Mouse (Mus musculus) left cerebral cortex, adult 18-20 months (tissue): ENCODE measurements around the gene Rab21. TPM values are rescaled to one million over a fixed set of nuclear protein-coding genes. Genes with fewer than 3 reads are reported as not detected.
"Not testable (repeated sequence)": the region's sequence is repeated elsewhere in the genome, so short reads cannot be mapped to it uniquely, and the experiment has no call there.

Experiments used
- DNase-seq, 2 experiments: peaks; one replicate each; pipeline ENCODE4 v3.0.0; 2021 to 2022; ENCODE audit warnings: low spot score in 2 of 2, mixed read lengths in 1 of 2
- total RNA-seq, 2 experiments: library from RNA; stranded (reverse); gene quantifications; 2 replicates each; pipeline ENCODE4 v1.2.3; 2021

The Rab21 gene
- total RNA-seq, 2 experiments from 2014 or later, result 54.4 to 54.8 TPM

GRCm38 (mm10) chr10:115329010-115329530 is 13.7 kb upstream of the Rab21 start:
- no peak for DNase-seq

DNA sequence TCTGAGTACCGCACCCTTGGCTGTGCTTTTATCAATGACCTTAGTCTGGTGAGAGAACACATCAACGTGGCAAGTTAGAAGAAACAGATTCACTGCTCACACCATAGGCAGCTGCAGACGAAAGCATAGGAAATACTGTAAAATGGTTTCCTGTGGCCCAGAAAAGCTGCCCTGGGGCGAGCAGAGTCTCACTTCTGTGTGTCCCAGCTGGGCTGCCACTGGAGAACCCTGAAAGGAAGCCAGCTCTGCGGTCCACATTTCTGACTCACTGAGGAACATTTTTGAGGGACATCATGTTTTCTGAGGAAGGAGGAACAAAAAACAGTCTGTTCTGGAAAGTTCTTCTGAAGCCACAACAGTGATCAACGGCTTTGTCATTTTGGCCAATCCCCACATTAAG is 13.1 kb upstream of the Rab21 start:
- no peak for DNase-seq

DNA sequence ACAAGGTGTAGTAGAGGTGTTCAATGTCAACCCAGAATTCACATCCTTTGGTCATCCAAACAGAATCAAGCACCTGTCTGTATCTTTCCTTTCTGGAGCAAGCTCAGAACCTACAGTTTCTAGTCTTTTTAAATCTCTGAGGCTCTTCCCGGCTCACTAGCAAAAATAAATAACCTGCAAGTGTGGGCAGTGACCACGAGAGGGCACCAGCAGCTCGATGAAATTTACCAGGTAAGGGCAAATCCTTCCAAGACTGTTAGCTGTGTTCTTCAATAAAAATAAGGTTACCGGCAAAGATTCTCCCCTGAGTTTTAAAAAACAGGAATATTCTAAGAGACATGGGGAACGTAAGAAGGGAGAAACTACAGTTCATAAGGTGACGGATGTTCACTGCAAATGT is 7.9 kb upstream of the Rab21 start:
- peak; percentile 77 to 78 for DNase-seq

GRCm38 (mm10) chr10:115321317-115322035 is 6.1 kb upstream of the Rab21 start:
- no peak for DNase-seq

DNA sequence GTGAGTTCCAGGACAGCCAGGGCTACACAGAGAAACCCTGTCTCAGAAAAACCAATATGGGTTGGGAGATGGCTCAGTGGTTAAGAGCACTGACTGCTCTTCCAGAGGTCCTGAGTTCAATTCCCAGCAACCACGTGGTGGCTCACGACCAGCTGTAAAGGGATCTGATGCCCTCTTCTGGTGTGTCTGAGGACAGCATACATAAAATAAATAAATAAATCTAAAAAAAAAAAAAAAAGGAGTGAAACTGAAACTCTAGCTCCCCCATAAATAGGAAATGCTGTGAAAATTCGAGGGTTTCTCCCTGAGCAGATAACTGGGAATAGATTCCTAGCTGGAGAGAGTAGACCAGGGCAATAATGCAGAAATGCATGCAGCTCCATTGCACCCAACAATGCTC is 3.0 kb upstream of the Rab21 start:
- DNase-seq, result not testable (repeated sequence)

- DNase-seq, result no peak
Observed at GRCm38 (mm10) chr10:115316313-115316712, 919 bp upstream of the Rab21 start.

- no peak for DNase-seq
Observed at GRCm38 (mm10) chr10:115314582-115315452, 577 bp downstream of the Rab21 start.

DNA sequence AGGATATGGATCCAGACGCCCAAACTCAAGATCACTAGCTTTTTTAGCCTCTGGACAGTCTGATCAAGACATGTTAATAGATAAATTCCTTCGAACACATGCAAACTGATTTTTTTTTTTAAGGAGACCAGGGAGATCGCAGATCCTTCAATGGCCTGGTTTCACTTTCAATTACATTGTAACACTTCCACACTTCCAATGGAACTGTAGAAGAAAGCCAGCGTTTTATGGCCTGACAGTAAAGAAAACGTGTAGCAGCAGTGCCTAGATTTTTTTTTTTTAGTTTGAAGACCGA is 1.2 kb downstream of the Rab21 start:
- no peak for DNase-seq

DNA sequence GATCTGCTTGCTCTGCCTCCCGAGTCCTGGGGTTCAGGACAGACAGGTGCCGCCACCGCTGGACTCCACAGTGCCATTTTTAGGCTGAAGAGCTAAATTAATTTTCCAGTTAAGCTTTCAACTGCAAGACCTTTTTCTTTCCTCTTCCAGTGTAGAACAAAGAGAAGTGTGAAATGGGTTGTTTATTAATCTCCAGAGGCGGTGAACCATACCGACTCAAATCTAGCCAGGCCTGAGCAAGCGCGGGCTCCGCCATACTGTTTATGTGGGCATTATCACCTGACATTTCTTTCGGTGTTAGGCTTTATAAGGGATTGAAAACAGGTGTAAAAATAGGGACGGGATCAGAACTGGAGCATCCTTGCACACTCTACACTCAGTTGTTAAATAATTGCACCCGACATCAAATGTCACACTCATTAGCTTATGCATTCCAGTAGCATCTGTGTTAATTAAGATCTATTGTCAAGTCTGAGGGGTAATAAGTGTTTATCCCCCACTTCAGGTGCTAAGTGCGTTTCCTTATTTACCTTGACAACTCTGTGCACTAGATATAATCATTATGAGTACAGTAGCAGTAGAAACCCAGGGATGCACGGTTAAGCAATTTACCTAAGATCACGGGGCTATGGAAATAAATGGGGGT is 1.6 kb downstream of the Rab21 start:
- no peak for DNase-seq

- no peak for DNase-seq
Observed at GRCm38 (mm10) chr10:115312732-115313131, 2.7 kb downstream of the Rab21 start.

DNA sequence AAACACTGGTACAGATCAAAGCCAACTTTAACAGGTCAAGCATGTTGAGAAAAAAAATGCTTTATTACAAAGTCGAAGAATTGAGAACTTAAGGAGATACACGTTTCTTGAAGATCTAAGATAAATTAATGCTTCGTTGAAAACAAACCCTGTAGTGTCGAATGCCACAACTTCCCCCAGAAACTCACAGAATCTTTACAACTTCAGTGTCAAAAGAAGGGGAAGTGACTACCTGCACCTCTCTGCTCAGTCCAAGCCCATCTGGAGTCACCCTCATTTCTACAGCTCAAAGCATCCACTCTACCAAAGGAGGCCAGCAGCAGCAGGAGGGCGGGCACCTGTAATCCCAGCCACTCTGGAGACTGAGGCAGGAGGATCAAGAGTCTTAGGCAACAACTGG is 3.2 kb downstream of the Rab21 start:
- no peak for DNase-seq

DNA sequence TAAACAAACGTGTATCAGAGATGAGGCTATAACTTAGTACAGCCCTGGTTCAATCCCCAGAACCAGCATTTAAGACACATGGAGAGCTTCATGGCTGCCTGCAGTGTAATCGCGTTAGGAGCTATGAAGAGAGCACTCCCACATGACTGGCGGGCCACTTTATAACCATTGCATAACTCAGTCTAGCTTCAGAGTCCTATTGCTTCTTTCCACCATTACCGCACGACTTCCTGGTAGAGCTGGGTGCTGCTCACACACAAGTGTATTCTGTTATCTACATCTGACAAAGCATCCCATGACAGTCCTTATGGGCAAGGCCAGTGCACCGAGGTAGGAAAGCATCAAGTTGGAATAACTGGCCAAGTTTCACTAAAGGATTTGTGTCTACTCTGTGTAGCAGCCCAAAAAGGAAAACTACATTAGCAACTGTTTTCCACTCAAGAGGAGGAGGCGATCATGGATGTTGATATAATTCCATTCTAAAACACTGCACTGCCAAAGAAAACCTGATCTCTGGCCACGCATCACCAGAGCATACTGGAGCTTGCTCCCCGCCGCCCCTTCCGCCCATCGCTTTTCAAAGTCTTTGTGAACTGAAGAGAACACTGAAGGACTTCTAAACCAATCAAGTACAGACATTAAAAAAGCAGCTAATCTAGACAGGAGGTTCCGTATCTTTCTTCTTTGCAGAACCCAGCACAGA is 4.0 kb downstream of the Rab21 start:
- DNase-seq, result no peak

GRCm38 (mm10) chr10:115309191-115309590 is 6.2 kb downstream of the Rab21 start:
- no peak for DNase-seq

- DNase-seq, result no peak
Observed at GRCm38 (mm10) chr10:115307331-115307875, 8.0 kb downstream of the Rab21 start.

DNA sequence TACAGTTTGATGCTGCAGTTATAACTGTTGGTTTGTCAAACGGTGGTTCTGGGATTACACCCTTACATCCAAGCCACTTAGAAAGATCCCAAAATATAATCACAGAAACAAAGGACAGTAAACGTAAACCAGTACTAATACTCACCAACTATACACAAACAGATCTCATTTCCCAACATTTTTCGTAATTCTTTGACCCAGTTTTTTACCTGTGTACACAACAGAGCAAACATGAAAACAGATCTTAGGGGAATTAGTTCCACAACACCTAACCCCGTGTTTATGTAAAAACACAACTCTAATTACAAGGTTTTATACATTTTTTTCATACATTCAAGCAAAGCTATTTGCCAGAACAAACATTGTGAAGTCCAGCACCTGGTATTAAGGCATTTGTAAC is 16.7 kb downstream of the Rab21 start:
- no peak for DNase-seq

DNA sequence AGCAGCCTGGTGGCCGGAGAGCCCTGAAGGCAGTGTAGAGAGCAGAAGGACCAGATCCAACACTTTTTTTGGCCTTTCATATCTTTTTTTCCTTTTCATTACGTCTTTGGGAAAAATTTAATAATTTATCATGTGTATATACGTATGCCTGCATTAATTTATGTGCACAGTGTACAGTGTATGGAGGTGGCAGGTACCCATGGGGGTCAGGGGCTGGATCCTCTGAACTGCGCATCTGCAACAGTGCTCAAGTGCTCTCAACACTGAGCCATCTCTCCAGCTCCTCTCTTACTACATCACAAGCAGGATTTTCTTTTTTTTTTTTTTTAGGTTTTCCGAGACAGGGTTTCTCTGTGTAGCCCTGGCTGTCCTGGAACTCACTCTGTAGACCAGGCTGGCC is 17.8 kb downstream of the Rab21 start:
- no peak for DNase-seq

DNA sequence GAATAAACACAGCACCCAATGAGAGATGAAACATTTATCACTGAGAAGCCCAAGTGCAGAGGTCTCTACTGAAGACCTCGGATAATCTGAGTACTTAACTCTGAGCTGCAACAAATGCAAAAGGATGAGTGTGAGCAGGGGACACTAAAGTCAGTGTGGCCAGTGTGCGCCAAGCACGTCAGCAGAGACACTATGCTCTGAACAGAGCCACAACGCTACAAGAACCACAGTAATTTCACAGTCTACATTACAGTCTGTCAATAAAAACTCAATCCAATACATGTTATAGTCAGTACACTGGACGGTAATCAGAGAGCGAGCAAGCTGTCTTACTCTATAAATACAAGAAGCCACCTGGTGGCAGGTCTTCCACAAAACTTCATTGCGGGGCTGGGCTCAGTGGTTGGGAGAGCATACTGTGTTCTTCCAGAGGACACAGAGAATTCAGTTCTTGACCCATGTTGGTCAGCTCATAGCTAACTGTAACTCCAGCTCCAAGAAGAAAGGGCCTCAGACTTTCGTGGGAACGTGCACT is 18.9 kb downstream of the Rab21 start:
- DNase-seq, result no peak

DNA sequence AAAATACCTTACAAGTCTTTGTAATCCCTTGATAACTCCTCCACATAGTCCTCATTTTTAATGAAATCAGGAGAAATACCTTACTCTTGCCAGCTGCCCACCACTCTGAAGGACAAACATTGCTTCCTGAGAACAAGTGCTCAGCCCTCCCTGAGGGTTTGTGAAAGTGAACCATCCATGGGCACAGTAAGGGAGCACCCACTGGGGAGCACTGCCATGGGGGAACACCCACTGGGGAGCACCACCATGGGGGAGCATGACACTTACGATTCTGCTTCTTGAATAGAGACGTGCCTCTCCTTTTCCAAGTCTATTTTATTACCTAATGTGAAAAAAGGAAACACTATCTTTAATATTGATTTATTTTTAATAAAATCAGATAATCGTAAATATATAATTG is 20.2 kb downstream of the Rab21 start:
- no peak for DNase-seq

GRCm38 (mm10) chr10:115294715-115295114 is 20.7 kb downstream of the Rab21 start:
- DNase-seq, result no peak

GRCm38 (mm10) chr10:115293946-115294345 is 21.4 kb downstream of the Rab21 start:
- peak; percentile 42 to 44 for DNase-seq

DNA sequence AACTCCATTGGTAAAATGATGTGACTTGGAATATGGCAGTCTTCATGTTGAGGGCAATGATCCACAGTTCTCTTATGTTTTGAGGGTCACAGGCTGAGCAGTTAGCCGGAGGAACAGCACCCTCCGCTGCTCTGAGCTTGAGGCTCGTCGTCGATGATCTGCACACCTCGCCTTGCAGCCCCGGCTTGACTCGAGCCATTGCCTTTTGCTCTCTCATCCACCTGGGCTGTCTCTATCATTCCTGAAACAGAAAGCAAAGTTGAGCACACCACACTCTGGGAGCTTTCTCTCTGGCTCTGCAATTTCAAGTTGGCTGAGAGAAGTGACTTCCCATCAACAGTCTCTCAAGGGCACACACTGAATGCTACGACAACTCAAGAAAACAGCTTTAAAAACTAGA is 24.7 kb downstream of the Rab21 start:
- no peak for DNase-seq
